Mouse (Mus musculus) E14TG2a.4 (cell line): Measurements from ENCODE around the gene Adamts18.

Source experiments
- H3K27me3 ChIP-seq: 2 replicates; pipeline ENCODE4 v1.6.1; 2014; ENCODE audit warnings: low read length, control low read depth; ENCODE audit not compliant: insufficient read depth
- H3K36me3 ChIP-seq: 2 replicates; pipeline ENCODE4 v1.6.1; 2014; ENCODE audit warnings: low read length, control low read depth; ENCODE audit not compliant: insufficient read depth
- H3K4me1 ChIP-seq: replicated peaks from 2 replicates; pipeline ENCODE4 v1.6.1; 2014; ENCODE audit warnings: low read depth, low read length, control low read depth
- H3K4me3 ChIP-seq: replicated peaks from 2 replicates; pipeline ENCODE4 v1.5.1; 2014; ENCODE audit warnings: mild to moderate bottlenecking, low read length
- H3K9me3 ChIP-seq: 2 replicates; pipeline ENCODE4 v1.6.1; 2014; ENCODE audit warnings: low read length, control low read depth
- CTCF ChIP-seq: conservative IDR thresholded peaks from 2 replicates; pipeline ENCODE4 v1.5.1; 2014; ENCODE audit warnings: low read length
- NANOG ChIP-seq: IDR thresholded peaks from 2 replicates; pipeline ENCODE4 v1.6.1; 2014; ENCODE audit warnings: borderline replicate concordance, low read length, mixed read lengths
- POU5F1 ChIP-seq: IDR thresholded peaks from 2 replicates; pipeline ENCODE4 v1.6.1; 2014; ENCODE audit warnings: low read length, borderline replicate concordance

Gene Adamts18

GRCm38 (mm10) chr8:113872436-113872835, 23.9 kb upstream of the Adamts18 start:
- TF ChIP-seq NANOG (no peak), POU5F1 (no peak), CTCF (no peak)
- Histone ChIP-seq H3K36me3 (no peaks in the 10 kb centered on the region), H3K4me1 (no peaks in the 10 kb centered on the region), H3K4me3 (no peak overlapping the region), H3K27me3 (peaks cover 7% of the 10 kb centered on the region; the same call in 1 of the 2 replicates), H3K9me3 (0 out of 2 replicates have a peak, but pooled peaks cover 6% of the 10 kb centered on the region)

GRCm38 (mm10) chr8:113866530-113866929, 18.0 kb upstream of the Adamts18 start:
- peaks cover 8% of the 10 kb centered on the region; the same call in 1 of the 2 replicates for H3K27me3 ChIP-seq
- no peaks in the 10 kb centered on the region for H3K36me3 ChIP-seq
- no peak overlapping the region for H3K4me3 ChIP-seq
- no peaks in the 10 kb centered on the region for H3K4me1 ChIP-seq
- TF ChIP-seq NANOG (no peak), CTCF (no peak), POU5F1 (no peak)
- peaks cover 37% of the 10 kb centered on the region for H3K9me3 ChIP-seq

GRCm38 (mm10) chr8:113865326-113866093, 17.0 kb upstream of the Adamts18 start:
- Histone ChIP-seq H3K4me1 (no peaks in the 10 kb centered on the region), H3K4me3 (no peak overlapping the region), H3K27me3 (peaks cover 8% of the 10 kb centered on the region; the same call in 1 of the 2 replicates), H3K9me3 (peaks cover 34% of the 10 kb centered on the region), H3K36me3 (no peaks in the 10 kb centered on the region)
- no peak for TF ChIP-seq POU5F1
- TF ChIP-seq NANOG, result no peak
- no peak for TF ChIP-seq CTCF

- H3K27me3 ChIP-seq, result 0 out of 2 replicates have a peak, but pooled peaks cover 3% of the 10 kb centered on the region
- TF ChIP-seq NANOG, result no peak
- no peak for TF ChIP-seq CTCF
- TF ChIP-seq POU5F1, result no peak
- peaks cover 22% of the 10 kb centered on the region for H3K9me3 ChIP-seq
- no peaks in the 10 kb centered on the region for H3K4me1 ChIP-seq
- no peaks in the 10 kb centered on the region for H3K36me3 ChIP-seq
- H3K4me3 ChIP-seq, result no peak overlapping the region
Observed at GRCm38 (mm10) chr8:113859890-113860683, 11.5 kb upstream of the Adamts18 start.

- H3K36me3 ChIP-seq, result no peaks in the 10 kb centered on the region
- H3K4me3 ChIP-seq, result no peak overlapping the region
- no peak for TF ChIP-seq POU5F1
- TF ChIP-seq NANOG, result no peak
- TF ChIP-seq CTCF, result no peak
- H3K9me3 ChIP-seq, result peaks cover 11% of the 10 kb centered on the region
- H3K4me1 ChIP-seq, result no peaks in the 10 kb centered on the region
- 0 out of 2 replicates have a peak, but pooled peaks cover 3% of the 10 kb centered on the region for H3K27me3 ChIP-seq
Observed at GRCm38 (mm10) chr8:113858801-113859200, 10.3 kb upstream of the Adamts18 start.

GRCm38 (mm10) chr8:113854622-113855293, 6.2 kb upstream of the Adamts18 start:
- Histone ChIP-seq H3K36me3 (no peaks in the 10 kb centered on the region), H3K27me3 (peaks cover 26% of the 10 kb centered on the region), H3K4me1 (no peaks in the 10 kb centered on the region), H3K9me3 (no peaks in the 10 kb centered on the region), H3K4me3 (no peak overlapping the region)
- TF ChIP-seq CTCF (no peak), NANOG (no peak), POU5F1 (no peak)

GRCm38 (mm10) chr8:113853714-113854113, 5.2 kb upstream of the Adamts18 start:
- H3K4me1 ChIP-seq, result no peaks in the 10 kb centered on the region; the same call in 1 of the 2 replicates
- peaks cover 36% of the 10 kb centered on the region for H3K27me3 ChIP-seq
- no peak overlapping the region for H3K4me3 ChIP-seq
- H3K9me3 ChIP-seq, result no peaks in the 10 kb centered on the region
- no peaks in the 10 kb centered on the region for H3K36me3 ChIP-seq
- TF ChIP-seq CTCF, result no peak
- no peak for TF ChIP-seq POU5F1
- TF ChIP-seq NANOG, result no peak

GRCm38 (mm10) chr8:113851655-113852054, 3.1 kb upstream of the Adamts18 start:
- TF ChIP-seq NANOG (no peak), CTCF (peak; percentile 99)
- H3K4me1 ChIP-seq, result peaks cover 6% of the 10 kb centered on the region; the same call in 1 of the 2 replicates
- peaks cover 54% of the 10 kb centered on the region for H3K27me3 ChIP-seq
- no peaks in the 10 kb centered on the region for H3K9me3 ChIP-seq
- no peak overlapping the region for H3K4me3 ChIP-seq
- no peaks in the 10 kb centered on the region for H3K36me3 ChIP-seq
